Mouse (Mus musculus) liver (tissue): Measurements from ENCODE around the gene Krt7.

Experiments
- DNase-seq: peaks from one replicate; pipeline ENCODE4 v3.0.0-alpha.2; 2020; ENCODE audit warnings: mixed read lengths

Krt7 gene

GRCm38 (mm10) chr15:101447444-101447843 lies 36.6 kb downstream of the Krt7 start, which contains the start of gene Krt88:
TSS of gene Krt88 (plus strand) at chr15:101447744.
- no peak for DNase-seq

DNA sequence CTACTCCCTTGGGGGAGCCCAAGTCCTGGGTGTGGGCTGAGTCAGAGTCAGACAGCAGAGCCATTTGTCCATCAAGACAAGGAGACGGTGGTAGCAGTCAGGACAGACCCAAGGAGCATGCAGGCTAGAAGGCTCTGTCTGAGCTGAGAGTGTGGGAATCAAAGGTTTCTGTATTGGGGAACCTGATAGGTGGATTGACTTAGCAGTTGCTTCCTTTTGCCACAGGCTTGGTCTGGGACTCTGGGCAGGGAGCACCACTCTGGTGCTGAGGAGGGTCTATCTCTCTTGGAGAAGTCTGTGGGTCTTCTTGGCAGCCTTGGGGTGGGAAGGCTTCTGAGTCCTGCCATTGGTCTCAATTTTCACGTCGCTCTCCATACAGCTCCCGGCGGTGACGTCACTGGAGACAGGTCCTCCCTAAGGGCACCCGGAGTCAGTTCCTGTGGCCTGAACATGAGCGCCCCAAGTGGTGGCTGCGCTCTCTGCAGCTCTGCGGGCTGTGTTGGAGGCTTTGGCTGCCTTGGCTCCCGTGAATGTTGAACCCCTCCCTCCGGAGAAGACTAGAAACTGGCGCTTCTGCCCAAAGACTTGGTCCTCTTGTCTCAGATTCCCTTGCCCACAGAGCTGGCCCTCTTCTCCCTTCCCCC lies 42.4 kb downstream of the Krt7 start:
- DNase-seq = peak; percentile 64

GRCm38 (mm10) chr15:101454774-101455173 lies 43.9 kb downstream of the Krt7 start:
- no peak for DNase-seq

- no peak for DNase-seq
Observed at GRCm38 (mm10) chr15:101455292-101455691, 44.4 kb downstream of the Krt7 start.

- no peak for DNase-seq
Observed at GRCm38 (mm10) chr15:101455891-101456290, 45.0 kb downstream of the Krt7 start.

GRCm38 (mm10) chr15:101458361-101458930 lies 47.6 kb downstream of the Krt7 start:
- DNase-seq = no peak

DNA sequence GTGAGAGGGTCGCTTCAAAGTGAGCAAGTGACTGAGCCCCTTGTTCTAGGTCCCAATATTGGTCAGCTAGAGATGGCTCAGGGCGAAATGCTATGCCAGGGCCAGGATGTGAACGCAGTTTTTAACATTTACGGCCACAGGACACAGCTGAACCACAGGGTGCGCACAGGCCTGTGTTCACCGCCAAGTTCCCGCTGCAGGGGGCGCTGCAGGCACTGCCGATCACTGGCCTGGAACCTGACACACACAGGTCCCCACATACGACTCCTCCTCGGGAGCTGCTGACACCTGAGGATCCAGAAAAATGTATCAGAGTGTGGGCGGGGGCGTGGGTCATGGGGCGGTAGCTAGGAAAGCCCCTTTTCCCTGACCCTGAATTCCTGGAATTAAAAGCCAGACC lies 48.4 kb downstream of the Krt7 start:
- no peak for DNase-seq

GRCm38 (mm10) chr15:101463651-101464050 lies 52.8 kb downstream of the Krt7 start, which contains the start of gene Krt81:
TSS of gene Krt81 (minus strand) at chr15:101463751.
- DNase-seq = no peak

DNA sequence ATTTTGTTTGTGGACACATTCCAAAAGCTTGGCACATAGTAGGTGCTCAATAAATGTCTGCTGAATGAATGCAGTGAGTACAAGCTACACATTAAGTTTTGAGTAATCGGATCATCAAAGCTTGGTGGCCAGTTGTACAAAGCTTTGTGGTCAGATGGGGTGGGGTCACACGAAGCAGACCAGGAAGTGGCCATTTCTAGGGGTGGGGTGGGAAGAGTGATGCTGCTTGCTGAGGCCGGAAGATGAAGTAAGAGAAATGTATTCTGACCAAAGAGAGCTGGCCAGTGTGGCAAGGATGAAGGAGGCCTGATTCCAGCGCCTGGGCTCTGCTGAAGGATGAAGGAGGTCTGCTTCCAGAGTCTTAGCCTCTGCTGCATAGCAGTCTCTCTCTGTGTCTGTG lies 58.2 kb downstream of the Krt7 start:
- no peak for DNase-seq

- DNase-seq = peak; percentile 24
Observed at GRCm38 (mm10) chr15:101472952-101473528, 62.2 kb downstream of the Krt7 start, which contains the start of gene Krt86. TSS of gene Krt86 (plus strand) at chr15:101473478.

GRCm38 (mm10) chr15:101479007-101479665 lies 68.3 kb downstream of the Krt7 start:
- peak; percentile 34 for DNase-seq

GRCm38 (mm10) chr15:101479666-101480060 lies 68.8 kb downstream of the Krt7 start:
- no peak for DNase-seq
